Mouse (Mus musculus) gastrocnemius, postnatal 36 days (tissue): ENCODE results near the gene Rngtt. TPM values are rescaled to one million over a fixed set of nuclear protein-coding genes. Genes with fewer than 3 reads are reported as not detected.

Experiments
- DNase-seq, 2 experiments: peaks; one replicate each; pipeline ENCODE4 v3.0.0; 2022
- intact Hi-C: fragments of 180-260 bp; cut with DNase I; formaldehyde crosslinking; loops from one replicate; pipeline ENCODE4 v1.15.1; 2025
- total RNA-seq, 2 experiments: library from RNA; stranded (reverse); gene quantifications; 2 replicates each; pipeline ENCODE4 v1.2.3; 2021

The Rngtt gene
- total RNA-seq, 2 experiments from 2014 or later: 6.3 to 6.8 TPM

GRCm38 (mm10) chr4:33498160-33498874, 188.2 kb downstream of the Rngtt start:
- DNase-seq: no peak
- intact Hi-C loops: no loop called here

- intact Hi-C loops: no loop called here
- DNase-seq: no peak
Observed at GRCm38 (mm10) chr4:33506638-33507037, 196.5 kb downstream of the Rngtt start.

GRCm38 (mm10) chr4:33510544-33510943, 200.4 kb downstream of the Rngtt start:
- intact Hi-C loops: no loop called here
- DNase-seq: no peak

DNA sequence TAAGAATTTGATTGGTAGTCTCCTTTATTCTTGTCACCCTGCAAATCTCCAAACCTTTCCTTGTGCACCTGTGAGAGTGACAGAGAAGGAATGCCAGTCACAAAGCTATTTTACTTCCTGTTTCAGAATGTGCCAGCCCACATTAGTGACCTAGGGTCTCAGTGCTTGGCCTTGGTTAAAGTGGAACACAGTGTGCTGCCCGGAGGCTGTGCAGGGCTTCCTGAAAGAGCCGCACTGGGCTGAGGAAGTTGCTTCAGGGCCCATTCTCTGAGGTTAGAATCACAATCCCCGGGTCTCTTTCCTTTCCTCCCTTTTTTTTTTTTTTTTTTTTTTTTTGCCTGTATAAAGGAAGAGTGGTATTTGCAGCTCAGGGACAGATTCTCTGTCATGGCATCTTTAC, 203.3 kb downstream of the Rngtt start:
- no peak for DNase-seq
- intact Hi-C loops: no loop called here

GRCm38 (mm10) chr4:33514108-33515000, 204.2 kb downstream of the Rngtt start:
- intact Hi-C loops: no loop called here

DNA sequence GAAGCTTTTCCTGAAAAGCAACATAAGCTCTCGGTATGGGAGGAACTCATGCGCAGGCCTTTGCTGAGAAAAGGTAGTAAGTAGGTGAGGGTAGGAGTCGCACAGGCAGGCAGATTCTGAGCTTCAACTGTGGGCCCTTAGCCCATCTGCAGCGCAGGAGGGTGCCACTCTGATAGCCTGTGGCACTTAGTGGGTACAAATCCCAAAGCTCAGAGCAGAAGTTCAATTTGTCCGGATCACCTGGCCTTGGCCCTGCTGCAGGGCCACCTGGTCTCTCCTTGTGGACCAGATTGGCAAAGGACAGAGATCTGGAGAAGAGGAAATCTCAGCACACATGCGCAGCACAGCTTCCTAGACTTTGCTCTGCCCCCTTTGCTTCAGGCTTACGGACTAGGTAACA, 210.1 kb downstream of the Rngtt start:
- intact Hi-C loops: no loop called here

More at GRCm38 (mm10) chr4:33514108-33515000, 204.2 kb downstream of the Rngtt start:
- DNase-seq: no peak

DNA sequence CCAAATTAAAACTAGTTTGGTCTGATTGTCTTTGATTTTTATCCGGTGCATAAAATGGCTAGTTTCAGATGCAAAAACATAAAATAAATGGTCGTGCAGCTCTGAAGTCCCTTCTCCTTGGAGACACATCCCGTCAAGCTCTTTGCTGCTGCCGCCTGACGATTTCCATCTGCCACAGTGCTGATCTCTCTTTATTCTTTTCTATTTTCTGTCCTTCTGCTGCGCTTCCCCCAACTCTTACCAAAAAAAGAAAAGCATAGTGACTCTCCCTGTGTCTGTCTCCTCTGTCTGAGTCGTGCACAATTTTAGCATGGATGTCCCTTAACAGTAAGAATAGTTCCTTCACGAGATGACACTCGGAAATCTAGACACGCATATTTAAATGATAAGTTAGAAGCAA, 210.8 kb downstream of the Rngtt start:
- intact Hi-C loops: no loop called here
- no peak for DNase-seq

More for the DNA sequence above, 210.1 kb downstream of the Rngtt start:
- DNase-seq: no peak

GRCm38 (mm10) chr4:33523774-33524173, 213.7 kb downstream of the Rngtt start:
- no peak for DNase-seq
- intact Hi-C loops: no loop called here

DNA sequence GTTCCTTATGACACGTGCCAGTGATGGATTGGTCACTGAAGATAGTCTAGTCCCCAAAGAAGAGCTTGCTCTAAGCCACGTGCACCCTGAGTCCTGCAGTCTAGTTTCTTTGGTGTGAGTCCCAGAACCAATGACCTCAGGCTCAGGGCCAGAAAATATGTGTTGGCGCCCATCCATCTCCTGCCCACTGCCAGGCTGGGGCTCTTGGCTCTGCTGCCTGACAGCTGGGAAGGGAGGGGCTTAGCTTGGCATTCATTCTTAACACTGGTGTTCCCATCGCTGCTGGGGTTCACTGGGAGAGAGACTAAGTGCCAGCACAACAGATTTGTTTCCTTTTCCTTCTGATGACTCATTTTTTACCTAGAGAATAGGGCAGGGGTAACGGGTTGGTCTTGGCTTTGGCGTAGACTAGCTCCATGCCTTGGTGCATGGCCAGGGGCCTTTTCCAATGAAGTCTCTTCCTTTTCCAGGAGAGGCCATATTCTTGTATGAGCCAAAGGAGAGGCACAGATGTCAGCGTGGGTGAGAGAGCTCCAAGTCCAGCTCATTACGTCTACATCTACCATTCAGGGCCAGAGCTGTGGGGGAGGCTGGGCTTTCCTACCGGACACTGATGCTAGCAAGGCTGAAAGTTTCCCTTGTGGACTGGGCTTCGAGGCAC, 214.5 kb downstream of the Rngtt start:
- intact Hi-C loops: loop anchor here (5.0 kb wide), 1 partner anchor 63 kb away; no protein-coding TSS in a partner anchor
- peak; percentile 50 to 70 for DNase-seq

DNA sequence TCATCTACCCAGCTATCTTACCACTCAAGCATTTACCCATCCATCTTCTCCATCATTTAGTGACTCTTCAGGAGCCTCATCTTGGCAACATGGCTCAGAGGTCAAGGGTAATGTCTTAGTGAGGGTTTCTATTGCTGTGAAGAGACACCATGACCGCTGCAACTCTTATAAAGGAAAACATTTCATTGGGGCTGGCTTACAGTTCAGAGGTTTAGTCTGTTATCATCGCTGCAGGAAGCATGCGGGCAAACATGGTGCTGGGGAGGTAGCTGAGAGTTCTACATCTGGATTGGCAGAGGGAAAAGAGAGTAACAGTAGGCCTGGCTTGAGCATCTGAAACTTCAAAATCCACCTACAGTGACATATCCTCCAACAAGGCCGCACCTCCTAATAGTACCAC, 215.2 kb downstream of the Rngtt start:
- no peak for DNase-seq
- intact Hi-C loops: loop anchor here (5.0 kb wide), 1 partner anchor 62 kb away; no protein-coding TSS in a partner anchor

DNA sequence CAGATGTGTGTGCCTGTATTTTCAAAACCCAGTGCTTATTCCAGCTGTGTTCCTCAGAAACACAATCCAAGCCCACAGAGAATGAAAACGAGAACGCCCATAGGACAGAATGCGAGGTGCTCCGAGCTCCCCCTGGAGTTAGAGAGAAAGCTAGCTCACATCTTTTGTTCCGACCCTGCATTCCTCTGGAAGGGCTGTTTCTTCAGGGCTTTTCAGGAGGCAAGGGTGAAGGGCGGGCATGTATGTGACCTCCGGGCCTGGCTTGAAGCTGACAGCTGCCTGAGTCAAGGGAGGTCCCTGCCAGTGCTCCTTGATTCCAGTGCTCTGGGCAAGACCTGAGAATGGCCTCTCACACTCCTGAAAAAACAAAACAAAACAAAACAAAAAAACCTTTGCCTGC, 216.0 kb downstream of the Rngtt start:
- DNase-seq: no peak
- intact Hi-C loops: loop anchor here (5.0 kb wide), 1 partner anchor 61 kb away; no protein-coding TSS in a partner anchor

DNA sequence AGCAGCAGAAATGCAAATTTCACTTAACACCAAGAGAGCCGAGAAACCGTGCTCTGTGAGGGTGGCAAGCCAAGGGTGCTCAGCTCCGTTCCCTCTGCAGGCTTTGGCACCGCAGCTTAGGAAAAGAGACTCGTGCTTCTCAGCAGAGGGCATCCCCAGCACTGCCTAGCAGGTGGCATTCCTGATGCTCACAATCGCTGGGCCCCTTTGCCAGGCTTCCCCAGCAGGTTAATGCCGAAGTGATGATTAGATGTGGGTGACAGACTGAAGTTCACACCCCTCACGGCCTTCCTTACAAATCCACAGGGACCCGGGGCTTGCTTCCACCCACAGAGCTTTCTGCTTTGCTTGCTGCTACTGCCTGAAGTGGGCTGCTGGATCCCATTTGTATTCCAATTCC, 216.6 kb downstream of the Rngtt start:
- DNase-seq: no peak
- intact Hi-C loops: loop anchor here (5.0 kb wide), 1 partner anchor 61 kb away; no protein-coding TSS in a partner anchor

GRCm38 (mm10) chr4:33532596-33532995, 222.5 kb downstream of the Rngtt start:
- intact Hi-C loops: no loop called here
- no peak for DNase-seq

DNA sequence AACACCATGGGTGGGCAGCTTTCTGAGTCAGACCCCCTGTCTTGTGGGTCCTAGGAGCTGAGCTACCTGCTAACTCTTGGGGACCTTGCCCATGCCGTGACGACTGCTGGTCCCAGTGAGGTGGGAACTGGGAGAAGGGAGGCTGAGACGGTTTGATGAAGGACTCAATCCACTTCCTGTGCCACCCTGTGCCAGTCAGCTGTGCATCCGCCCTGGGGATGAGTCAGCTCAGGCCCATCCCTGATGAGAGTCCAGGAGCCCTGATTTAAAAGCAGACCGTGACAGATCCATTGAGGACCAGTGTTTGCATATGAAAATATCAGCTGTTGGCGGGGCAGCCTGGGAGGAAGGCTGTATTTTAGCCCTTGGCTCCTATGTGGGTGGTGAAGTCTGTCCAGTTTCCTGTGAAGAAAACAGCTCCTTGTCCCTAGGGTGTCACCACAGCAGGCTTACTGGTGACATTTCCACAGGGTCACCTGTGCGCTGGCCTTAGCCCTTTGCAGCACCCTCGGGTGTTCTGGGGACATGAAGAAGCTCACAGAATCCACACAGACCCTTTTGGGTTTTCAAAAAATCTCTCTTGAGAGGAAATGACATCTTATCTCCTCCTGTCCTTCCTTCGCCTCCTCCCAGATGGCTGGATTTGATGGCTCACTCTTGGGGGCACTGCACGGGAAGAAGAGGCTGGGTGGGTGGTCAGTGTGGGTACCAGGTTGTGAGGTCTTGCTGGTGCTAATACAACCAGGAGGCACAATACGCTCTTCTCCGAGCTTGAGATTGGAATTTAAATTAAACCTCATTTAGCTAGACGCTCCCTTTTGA, 234.9 kb downstream of the Rngtt start:
- intact Hi-C loops: no loop called here
- DNase-seq: no peak

GRCm38 (mm10) chr4:33545577-33545879, 235.4 kb downstream of the Rngtt start:
- no peak for DNase-seq
- intact Hi-C loops: no loop called here

- intact Hi-C loops: no loop called here
- no peak for DNase-seq
Observed at GRCm38 (mm10) chr4:33546278-33546677, 236.2 kb downstream of the Rngtt start.

- DNase-seq: no peak
- intact Hi-C loops: no loop called here
Observed at GRCm38 (mm10) chr4:33547315-33547929, 237.3 kb downstream of the Rngtt start.

DNA sequence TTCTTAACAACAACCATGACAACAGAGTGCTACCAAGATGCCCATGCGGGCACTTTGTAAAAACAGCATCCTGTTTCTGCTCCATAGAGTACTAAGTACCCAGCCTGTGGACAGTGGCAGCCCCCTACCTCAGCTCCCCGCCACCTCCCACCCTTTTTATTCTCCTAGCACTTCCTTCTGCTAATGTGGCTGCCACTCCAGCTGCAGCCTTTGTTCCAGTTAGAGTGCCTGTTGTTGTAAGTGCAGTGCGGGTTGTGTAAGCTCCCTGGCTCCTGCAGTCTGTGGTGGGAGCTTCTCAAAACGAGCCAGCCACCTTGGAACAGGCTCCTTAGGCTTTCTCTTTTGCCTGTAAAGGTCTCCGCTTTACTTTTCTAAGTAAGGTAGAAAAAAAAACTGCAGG, 239.5 kb downstream of the Rngtt start:
- DNase-seq: no peak
- intact Hi-C loops: loop anchor here (10.0 kb wide), 1 partner anchor 155 kb away; no protein-coding TSS in a partner anchor
